Mouse (Mus musculus) forelimb bud, embryonic 11.5 days (tissue): Measurements from ENCODE around the gene Prph.

Experiments
- DNase-seq: peaks from one replicate; pipeline ENCODE4 v3.0.0-alpha.2; 2012; ENCODE audit warnings: low read depth, low spot score

The Prph gene

DNA sequence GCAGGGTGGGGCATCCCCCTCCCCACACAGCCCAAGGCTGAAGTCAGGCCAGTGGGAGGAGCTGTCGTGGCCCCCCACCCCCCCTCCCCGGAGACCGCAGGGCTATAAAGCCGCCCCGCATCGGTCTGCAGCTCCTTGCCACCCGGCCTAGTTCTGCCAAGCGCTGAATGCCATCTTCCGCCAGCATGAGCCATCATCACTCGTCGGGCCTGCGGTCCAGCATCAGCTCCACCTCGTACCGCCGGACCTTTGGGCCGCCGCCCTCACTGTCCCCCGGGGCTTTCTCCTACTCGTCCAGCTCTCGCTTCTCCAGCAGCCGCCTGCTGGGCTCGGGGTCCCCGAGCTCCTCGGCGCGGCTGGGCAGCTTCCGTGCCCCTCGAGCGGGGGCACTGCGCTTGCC is at the start of gene Prph:
Gene Prph, plus strand, starts transcription at position 135 of the 400 bp plus-strand sequence.
- DNase-seq = no peak

DNA sequence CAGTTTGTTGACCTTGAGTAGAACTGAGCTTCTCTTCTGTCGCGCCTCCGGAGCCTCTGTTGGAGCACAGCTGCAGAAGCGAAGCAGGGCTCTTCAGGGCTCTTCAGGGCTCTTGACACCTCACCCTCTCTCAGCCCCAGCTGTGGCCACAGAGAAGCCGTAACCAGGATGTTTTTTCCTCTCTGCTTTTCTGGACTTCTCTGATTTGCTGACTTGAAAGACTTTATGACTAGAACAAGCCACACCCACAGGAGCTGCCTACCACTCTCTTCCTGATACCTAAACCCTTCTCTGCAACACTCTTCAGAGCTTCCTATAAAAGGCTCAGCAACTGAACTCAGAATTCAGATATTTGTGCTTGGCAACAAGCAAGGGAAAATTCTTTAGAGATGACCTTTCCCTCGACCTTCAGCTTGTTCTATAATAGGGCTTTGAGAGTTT is 46.2 kb upstream of the Prph start:
- DNase-seq = no peak

DNA sequence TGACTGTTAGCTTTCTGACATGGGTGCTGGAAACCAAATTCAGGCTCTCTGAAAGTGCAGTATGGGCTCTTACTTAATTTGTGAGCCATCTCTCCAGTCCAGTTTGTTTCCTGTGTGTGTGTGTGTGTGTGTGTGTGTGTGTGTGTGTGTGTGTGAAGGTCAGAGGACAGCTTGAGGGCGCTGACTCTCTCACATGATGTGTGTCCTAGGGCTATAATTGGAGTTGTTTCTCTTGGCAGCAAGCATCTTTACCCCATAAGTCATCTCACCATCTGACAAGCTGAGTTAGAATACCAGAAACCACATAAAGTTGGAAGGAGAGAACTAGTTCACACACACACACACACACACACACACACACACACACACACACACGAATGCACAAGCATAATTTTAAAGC is 44.1 kb upstream of the Prph start:
- DNase-seq = no peak

- DNase-seq = no peak
Observed at GRCm38 (mm10) chr15:99011946-99012345, 43.0 kb upstream of the Prph start.

DNA sequence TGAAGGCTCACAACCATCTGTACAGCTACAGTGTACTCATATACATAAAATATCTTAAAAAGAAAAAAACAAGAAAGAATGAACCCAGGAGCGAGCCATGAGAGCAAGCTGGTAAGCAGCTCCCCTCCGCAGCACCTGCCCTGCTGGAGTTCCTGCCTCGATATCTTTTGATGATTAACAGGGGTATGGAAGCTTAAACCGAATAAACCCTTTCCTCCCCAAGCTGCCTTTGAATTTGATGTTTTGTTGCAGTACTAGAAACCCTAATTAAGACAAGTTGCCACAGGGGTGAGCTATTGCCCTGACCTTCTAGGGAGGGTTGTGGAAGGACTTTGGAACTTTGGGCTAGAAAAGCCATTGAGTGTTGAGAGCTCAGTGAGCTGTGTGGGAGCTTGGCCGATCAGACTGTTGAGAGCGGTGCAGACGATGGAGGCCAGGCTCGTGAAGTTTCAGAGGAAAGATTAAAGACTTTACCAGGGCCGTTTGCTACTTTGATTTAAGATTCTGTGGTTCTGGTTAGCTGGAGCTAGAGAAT is 40.4 kb upstream of the Prph start:
- no peak for DNase-seq

DNA sequence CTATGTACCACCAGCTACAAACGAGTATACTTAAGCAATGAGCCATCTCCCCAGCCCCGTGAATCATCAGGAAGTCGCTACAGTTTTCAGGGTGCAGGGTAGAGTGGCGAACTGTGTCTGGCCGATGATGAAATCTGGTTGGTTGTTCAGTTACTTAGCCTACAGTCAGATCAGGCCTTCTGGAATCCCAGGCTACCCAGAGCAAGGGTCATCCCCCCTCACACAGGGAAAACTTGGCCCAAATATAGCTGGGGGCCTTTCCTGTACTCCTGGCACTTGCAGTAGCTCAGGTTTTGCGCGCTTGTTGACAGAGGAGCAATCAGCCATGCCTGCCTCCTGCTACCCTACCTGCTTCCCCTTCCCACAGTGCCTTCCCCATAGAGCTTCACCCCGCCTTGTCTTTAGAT is 37.6 kb upstream of the Prph start:
- DNase-seq = no peak

- no peak for DNase-seq
Observed at GRCm38 (mm10) chr15:99017986-99018385, 37.0 kb upstream of the Prph start.

- DNase-seq = no peak
Observed at GRCm38 (mm10) chr15:99018630-99019029, 36.3 kb upstream of the Prph start.

DNA sequence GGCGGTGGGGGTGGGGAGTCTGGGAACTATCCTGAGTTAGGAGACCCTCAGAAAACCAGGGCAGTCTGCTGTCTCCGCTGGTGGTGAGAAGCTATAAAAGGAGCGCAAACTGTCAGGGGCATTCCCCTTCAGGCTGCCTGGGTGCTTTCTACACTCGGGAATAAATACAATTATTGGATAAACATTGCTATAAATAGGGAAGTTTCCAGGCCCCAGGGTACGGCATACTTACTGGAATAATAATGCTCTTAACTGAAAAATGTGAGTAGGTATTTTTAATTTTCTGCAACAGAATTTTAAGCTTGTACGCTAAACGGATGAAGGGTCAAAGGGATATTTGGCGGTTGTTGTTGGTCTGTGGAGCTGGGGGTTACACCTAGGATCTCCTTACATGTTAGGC is 35.5 kb upstream of the Prph start:
- no peak for DNase-seq

- no peak for DNase-seq
Observed at GRCm38 (mm10) chr15:99020171-99020570, 34.8 kb upstream of the Prph start.

- DNase-seq = no peak
Observed at GRCm38 (mm10) chr15:99021255-99021654, 33.7 kb upstream of the Prph start.

DNA sequence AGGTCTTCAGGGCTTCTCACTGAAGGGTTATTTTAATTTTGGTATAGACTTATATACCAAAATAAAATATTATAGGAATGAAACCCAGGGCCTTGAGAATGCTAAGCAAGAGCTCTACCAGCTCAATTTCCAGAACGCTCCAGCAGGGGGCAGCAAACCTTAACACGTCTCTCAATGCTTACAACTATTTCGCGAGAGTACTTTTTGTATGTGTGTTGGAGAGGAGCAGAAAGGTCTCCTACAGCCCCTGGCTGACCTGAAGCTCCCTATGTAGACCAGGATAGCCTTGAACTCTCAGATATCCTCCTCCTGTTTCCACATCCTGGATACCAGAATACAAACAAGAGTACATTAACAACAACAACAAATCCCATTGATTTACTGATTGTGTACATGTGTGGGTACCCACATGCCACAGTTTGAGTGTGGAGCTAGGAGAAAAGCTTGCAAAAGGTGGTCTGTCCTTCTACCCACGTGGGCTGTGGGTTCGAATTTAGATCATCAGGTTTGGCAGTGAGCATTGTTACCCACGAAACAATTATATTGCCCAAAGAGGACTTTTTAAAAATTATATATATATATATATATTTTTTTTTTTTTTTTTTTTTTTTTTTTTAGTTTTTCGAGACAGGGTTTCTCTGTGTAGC is 30.2 kb upstream of the Prph start:
- DNase-seq = peak; percentile 81

DNA sequence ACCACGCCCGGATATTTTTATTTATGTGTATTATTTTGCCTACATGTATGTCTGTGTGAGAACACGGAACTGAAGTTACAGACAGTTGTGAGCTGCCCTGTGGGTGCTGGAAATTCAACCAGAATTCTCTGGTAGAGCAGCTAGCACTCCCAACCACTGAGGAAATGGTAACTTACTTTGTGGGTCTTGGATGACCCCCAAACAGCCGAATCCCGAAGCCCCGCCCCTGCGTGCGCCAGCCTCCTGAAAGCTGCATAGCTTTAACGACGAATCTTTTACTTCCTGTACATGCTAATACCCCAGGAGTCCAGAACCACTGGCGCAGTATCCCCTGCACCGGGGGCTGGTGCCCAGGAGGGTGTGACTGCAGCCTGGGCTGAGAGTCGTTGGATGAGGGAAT is 29.6 kb upstream of the Prph start:
- DNase-seq = no peak

GRCm38 (mm10) chr15:99026259-99026658 is 28.7 kb upstream of the Prph start:
- DNase-seq = peak; percentile 57

DNA sequence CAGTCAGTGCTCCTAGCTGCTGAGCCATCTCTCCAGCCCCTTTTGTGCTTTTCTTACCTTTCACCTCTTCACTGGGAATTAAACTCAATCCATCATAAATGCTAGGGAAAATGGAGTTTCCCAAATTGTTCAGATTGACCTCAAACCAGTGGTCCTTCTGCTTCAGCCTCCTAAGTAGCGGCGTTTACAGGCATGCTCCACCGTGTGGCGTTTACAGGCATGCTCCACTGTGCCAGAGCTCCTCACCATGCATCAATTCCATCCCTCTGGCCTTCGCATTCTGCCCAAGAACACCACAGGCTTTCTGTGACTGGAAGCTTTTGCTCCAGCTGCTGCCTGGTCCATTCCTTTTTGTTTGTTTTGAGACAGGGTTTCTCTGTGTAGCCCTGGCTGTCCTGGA is 27.9 kb upstream of the Prph start:
- no peak for DNase-seq

DNA sequence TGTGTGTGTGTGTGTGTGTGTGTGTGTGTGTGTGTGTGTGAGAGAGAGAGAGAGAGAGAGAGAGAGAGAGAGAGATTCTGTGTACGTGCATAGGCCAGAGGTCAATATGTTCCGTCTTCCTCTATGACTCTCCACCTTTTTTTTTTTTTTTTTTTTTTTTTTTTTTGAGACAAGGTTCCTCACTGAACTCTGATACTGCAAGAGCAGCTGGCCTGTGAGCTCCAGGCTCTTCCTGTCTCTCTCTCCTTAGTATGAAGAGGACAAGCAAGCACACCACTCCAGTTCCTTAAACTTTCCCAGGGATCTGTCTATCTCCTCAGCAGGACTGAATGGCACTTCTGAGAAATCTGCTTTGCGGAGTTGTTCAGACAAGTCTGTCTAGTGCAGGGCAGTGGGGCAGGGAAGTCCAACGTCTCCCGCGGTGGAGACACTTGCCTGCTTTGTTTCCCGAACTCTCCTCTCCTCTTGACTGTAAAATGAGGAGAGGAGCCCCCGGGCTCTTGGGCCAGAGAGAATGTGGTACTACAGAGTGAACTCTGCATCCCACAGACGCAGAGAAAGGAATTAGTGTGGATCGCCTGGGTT is 26.0 kb upstream of the Prph start:
- no peak for DNase-seq

GRCm38 (mm10) chr15:99029619-99030584 is 25.1 kb upstream of the Prph start, which contains the start of gene Tuba1c:
Tuba1c (plus strand) TSS chr15:99029891.
- DNase-seq = peak; percentile 93

GRCm38 (mm10) chr15:99030585-99031387 is 24.2 kb upstream of the Prph start:
- no peak for DNase-seq

DNA sequence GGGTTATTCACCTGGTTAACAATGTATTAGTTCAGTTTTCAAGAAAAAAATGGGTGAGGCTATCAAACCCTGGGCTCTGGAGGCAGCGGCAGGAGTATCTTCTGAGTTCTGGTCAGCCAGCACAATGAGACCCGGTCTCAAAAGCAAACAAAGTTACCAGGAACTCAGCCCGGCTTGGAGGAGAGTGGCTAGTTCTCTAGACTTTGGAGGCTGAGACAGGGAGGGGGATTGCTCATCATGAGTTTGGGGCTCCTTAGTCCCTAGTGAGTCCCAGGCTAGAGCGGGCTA is 23.6 kb upstream of the Prph start:
- DNase-seq = no peak

GRCm38 (mm10) chr15:99032041-99032725 is 22.8 kb upstream of the Prph start:
- no peak for DNase-seq

DNA sequence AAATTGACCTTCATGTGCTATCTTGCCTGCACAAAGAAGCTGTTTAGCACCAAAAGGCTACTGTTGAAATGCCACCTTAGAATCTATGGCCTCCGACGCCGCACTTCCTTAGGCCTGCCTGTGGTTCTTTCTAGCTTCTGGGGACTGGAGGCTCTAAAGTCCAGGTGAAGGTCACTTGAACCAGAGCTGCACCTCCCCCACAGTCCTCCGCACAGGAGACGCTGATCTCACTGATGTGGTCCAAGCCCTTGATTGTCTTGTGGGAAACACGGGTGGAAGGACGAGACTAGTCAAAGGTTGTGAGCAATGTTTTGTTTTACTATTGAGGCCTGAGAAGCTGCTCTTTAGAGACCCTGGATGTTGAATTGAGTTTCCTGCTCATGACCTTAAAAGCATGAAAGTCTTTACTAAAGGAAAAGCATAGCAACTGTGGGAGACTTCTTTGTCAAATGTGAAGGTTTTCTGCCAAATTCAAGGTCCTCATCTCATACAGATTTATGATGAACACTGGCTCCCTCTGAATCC is 22.2 kb upstream of the Prph start:
- DNase-seq = no peak
